Mouse (Mus musculus): ENCODE results near the gene Bid. TPM values are rescaled to one million over a fixed set of nuclear protein-coding genes. Genes with fewer than 3 reads are reported as not detected.
"Not testable (repeated sequence)": the region's sequence is repeated elsewhere in the genome, so short reads cannot be mapped to it uniquely, and the experiment has no call there.

The Bid gene
- polyA plus RNA-seq, 1 experiment: 13.6 TPM

DNA sequence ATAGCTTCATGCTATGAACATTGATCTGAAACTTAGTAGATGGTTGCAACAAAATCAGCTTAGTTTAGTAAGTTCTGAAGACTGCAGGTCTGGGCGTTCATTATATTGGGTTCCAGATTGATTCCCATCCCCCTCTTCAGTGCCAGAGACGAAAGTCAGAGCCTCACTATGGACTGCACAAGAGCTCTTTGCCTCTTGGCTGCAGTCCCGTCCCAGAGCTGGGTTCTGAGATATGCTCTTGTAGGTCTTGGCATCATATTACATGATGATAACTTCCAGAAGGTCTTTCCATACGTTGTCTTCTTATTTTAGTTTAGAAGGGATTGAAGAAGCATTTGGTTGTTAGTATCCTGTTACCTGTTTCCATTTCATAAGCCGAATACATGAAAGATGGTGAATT is 37.6 kb downstream of the Bid start:
- Histone ChIP-seq H3K36me3 (replicated peaks; ENCODE audit: low read length) (peaks cover 89% of the 10 kb centered on the region), H3K4me1 (peaks cover 13% of the 10 kb centered on the region)

DNA sequence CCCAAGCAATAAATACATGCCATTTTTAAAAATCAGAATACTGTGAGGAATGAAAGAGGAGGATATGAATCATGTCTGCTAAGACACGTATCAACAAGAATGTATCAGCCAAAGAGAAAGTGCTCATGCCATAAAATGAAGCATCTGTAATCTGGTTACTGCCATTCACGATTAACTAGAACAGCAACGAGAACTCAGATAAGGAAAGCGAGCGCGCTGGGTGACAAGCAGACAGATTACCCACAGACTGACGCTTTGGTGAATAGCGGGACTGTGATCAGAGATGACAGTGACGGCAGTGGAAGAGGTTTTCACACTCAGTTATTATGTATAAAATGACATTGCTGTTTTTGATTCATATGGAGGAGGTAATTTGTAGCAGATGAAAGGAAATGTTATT is 42.8 kb downstream of the Bid start:
- Histone ChIP-seq H3K4me1 (peaks cover 40% of the 10 kb centered on the region), H3K36me3 (replicated peaks; ENCODE audit: low read length) (peaks cover 66% of the 10 kb centered on the region), H3K27me3 (replicated peaks) (no peaks in the 10 kb centered on the region), H3K4me3 (replicated peaks) (peak overlapping the region; percentile 67), H3K9me3 (no peaks in the 10 kb centered on the region)
- no peak for TF ChIP-seq GATA1 (IDR thresholded peaks at IDR 0.05; ENCODE audit: borderline replicate concordance, low read length)
- no peak for TF ChIP-seq FLI1 (IDR thresholded peaks at IDR 0.05; ENCODE audit: low read length)

More for the DNA sequence above, 37.6 kb downstream of the Bid start:
- TF ChIP-seq FLI1 (IDR thresholded peaks at IDR 0.05; ENCODE audit: low read length) (no peak), GATA1 (IDR thresholded peaks at IDR 0.05; ENCODE audit: borderline replicate concordance, low read length) (no peak)
- peaks cover 5% of the 10 kb centered on the region for H3K9me3 ChIP-seq
- H3K4me3 ChIP-seq (replicated peaks): no peak overlapping the region
- H3K27me3 ChIP-seq (replicated peaks): no peaks in the 10 kb centered on the region

DNA sequence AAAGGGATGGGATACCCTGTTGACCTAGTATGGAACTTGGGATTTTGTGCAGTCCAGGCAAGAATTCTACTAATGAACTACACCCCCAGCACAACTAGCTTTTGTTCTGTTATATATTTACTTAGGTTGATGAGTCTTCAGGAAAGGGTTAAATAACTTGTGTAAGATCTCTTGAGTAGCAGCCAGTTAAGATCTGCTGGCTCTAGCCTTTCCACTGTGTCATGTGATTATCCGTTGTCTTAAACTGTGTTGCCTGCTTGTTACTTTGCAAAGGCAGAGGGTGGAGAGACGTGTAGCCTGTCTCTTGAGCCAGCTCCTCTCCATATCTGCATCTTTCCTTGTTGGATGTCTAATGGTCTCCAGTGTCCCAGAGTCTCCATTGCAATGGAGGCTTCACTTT is 45.4 kb downstream of the Bid start:
- H3K9me3 ChIP-seq: no peaks in the 10 kb centered on the region
- H3K36me3 ChIP-seq (replicated peaks; ENCODE audit: low read length): peaks cover 48% of the 10 kb centered on the region
- peaks cover 60% of the 10 kb centered on the region for H3K4me1 ChIP-seq
- TF ChIP-seq FLI1 (IDR thresholded peaks at IDR 0.05; ENCODE audit: low read length) (no peak), GATA1 (IDR thresholded peaks at IDR 0.05; ENCODE audit: borderline replicate concordance, low read length) (no peak)
- H3K4me3 ChIP-seq (replicated peaks): no peak overlapping the region
- no peaks in the 10 kb centered on the region for H3K27me3 ChIP-seq (replicated peaks)

DNA sequence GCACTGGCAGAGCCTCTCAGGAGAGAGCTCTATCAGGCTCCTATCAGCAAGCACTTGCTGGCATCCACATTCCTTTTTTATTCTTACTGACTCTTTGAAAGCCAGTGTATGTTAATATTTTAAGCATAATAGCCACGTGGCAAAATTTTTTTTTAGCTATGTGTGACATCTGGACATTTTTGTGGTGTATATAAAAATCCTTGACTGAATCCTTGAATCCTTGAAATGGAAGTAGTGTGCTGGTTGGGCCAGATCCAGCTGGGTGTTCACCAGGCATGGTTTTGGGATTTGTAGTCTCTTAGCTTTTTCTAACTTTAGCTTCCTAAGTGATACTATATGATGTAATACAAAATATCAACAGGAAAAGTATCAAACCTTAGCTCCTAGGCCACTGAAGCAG is 47.8 kb downstream of the Bid start:
- Histone ChIP-seq H3K9me3 (no peaks in the 10 kb centered on the region), H3K4me3 (replicated peaks) (no peak overlapping the region), H3K27me3 (replicated peaks) (no peaks in the 10 kb centered on the region), H3K36me3 (replicated peaks; ENCODE audit: low read length) (peaks cover 51% of the 10 kb centered on the region), H3K4me1 (peaks cover 65% of the 10 kb centered on the region)
- TF ChIP-seq FLI1 (IDR thresholded peaks at IDR 0.05; ENCODE audit: low read length) (no peak), GATA1 (IDR thresholded peaks at IDR 0.05; ENCODE audit: borderline replicate concordance, low read length) (no peak)

DNA sequence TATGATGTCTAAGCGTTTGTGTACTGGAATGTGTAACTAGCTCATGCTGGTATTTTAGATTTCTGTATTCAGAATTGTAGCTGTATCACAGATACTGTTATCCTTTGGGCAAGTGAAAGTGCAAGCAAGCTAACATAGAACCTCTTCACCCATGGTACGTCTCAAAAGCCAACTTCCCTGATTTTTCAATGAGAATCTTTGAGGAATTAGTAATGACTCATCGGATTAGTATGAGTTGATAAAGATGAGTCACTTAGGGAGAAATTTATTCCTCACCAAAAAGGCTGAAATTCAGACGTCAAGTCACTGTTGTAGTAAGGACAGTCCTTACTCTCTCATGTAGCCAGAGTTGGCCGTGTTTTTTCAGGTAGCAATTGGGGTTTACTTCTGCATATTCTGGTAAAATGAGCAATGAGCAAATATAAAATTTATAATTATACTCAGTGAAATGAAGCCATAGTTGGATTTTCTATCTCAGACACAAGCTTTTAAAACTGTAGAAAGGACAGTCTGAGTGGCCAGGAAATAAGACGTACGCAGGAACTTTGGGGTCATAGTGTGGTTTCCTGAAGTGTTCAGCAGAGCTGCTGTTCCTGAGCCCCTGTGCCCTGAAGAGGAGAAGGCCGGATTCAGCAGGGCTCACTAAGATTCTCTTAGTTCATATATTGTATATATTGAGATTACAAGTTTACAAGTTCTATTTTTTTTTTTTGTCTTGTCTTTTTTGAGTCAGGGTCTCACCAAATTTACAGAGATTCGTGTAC is 50.4 kb downstream of the Bid start:
- TF ChIP-seq FLI1 (IDR thresholded peaks at IDR 0.05; ENCODE audit: low read length) (no peak), GATA1 (IDR thresholded peaks at IDR 0.05; ENCODE audit: borderline replicate concordance, low read length) (no peak)
- H3K27me3 ChIP-seq (replicated peaks): no peaks in the 10 kb centered on the region
- no peak overlapping the region for H3K4me3 ChIP-seq (replicated peaks)
- no peaks in the 10 kb centered on the region for H3K9me3 ChIP-seq
- H3K4me1 ChIP-seq: peaks cover 64% of the 10 kb centered on the region
- H3K36me3 ChIP-seq (replicated peaks; ENCODE audit: low read length): peaks cover 57% of the 10 kb centered on the region

DNA sequence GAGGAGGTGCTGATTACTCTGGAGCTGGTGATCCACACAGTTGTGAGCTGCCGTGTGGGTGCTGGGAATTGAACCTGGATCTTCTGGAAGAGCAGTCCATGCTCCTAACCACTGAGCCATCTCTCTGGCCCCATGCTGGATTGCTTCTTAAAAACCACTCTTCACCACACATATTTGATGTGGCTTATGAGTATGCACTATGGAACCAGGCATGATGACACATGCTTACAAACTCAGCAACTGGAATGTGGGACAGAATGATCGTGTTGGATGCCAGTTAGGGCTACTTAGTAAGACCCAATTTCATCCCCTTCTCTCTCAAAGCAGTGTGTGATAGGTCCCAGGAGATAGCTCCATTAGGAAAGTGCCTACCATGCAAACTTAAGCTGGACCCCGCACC is 56.6 kb downstream of the Bid start:
- Histone ChIP-seq H3K9me3 (0 out of 2 replicates have a peak, but pooled peaks cover 7% of the 10 kb centered on the region), H3K36me3 (replicated peaks; ENCODE audit: low read length) (peaks cover 74% of the 10 kb centered on the region), H3K4me1 (peaks cover 61% of the 10 kb centered on the region), H3K4me3 (replicated peaks) (no peak overlapping the region), H3K27me3 (replicated peaks) (no peaks in the 10 kb centered on the region)
- no peak for TF ChIP-seq GATA1 (IDR thresholded peaks at IDR 0.05; ENCODE audit: borderline replicate concordance, low read length)
- TF ChIP-seq FLI1 (IDR thresholded peaks at IDR 0.05; ENCODE audit: low read length): no peak

DNA sequence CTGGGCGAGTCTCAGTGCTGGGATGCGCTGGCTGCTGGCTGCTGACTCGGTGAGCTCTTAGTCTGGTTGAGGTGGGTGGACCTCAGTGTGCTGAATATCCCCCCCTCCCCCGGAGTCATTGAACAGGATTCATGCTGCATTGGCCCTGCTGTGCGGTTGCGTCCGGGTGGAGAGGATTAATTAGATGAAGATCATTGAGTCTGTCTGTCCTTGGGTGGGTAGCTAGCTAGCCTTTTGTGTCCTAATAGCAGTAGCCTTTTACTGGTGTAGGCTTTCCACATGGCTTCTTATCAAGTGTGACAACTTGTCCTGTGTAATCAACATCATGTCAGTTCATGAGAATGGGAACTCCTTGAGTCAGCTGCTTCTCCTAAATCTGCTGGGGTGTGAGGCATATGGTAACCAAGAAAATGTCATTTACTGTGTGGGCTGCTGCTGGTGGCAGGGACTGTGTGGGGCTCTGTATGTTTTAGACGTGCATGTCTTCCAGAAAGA is 58.4 kb downstream of the Bid start:
- H3K27me3 ChIP-seq (replicated peaks): no peaks in the 10 kb centered on the region
- TF ChIP-seq FLI1 (IDR thresholded peaks at IDR 0.05; ENCODE audit: low read length) (no peak), GATA1 (IDR thresholded peaks at IDR 0.05; ENCODE audit: borderline replicate concordance, low read length) (no peak)
- peaks cover 57% of the 10 kb centered on the region for H3K4me1 ChIP-seq
- peaks cover 73% of the 10 kb centered on the region for H3K36me3 ChIP-seq (replicated peaks; ENCODE audit: low read length)
- 0 out of 2 replicates have a peak, but pooled peaks cover 7% of the 10 kb centered on the region for H3K9me3 ChIP-seq
- H3K4me3 ChIP-seq (replicated peaks): no peak overlapping the region

DNA sequence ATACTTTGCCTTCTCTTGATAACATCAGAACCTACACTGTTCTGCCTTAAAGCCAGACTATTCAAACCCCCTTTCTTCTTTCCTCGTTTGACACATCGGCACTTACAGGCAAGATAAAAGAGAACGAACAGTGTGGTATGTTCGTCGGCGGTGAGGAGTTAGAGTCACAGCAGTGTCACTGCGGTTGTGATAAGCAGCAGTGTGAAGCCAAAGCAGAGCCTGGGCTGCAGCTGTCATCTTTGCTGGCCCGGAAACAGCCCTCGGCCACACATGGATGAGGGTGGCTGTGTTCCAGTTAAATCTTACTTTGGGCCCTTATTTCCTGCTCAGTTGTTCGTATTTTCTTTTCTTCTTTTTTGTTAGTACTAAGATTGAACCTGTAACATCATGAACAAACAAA is 62.2 kb downstream of the Bid start:
- H3K4me3 ChIP-seq (replicated peaks): peak overlapping the region; percentile 57
- H3K27me3 ChIP-seq (replicated peaks): no peaks in the 10 kb centered on the region
- H3K9me3 ChIP-seq: 0 out of 2 replicates have a peak, but pooled peaks cover 7% of the 10 kb centered on the region
- peaks cover 33% of the 10 kb centered on the region for H3K4me1 ChIP-seq
- TF ChIP-seq GATA1 (IDR thresholded peaks at IDR 0.05; ENCODE audit: borderline replicate concordance, low read length): no peak
- no peak for TF ChIP-seq FLI1 (IDR thresholded peaks at IDR 0.05; ENCODE audit: low read length)
- H3K36me3 ChIP-seq (replicated peaks; ENCODE audit: low read length): peaks cover 65% of the 10 kb centered on the region

DNA sequence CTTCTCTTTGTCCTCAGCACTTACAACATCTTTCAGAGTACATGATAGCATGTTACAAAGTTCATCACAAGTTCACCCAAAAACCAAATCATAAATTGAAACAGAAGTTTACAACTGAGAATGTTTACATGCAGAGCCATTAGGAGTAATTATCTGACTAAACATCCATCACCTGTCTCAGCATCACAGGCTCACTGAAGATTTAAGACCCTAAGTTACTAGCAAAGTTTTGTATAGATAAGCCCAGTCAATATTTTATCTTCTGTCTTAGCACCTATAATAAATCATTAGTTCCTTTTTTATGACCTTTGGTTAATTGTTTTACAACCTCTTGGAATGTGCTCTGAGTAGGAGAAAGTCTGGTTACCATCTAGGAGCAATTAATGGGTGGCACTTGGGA is 65.9 kb downstream of the Bid start:
- H3K36me3 ChIP-seq (replicated peaks; ENCODE audit: low read length): peaks cover 63% of the 10 kb centered on the region
- H3K27me3 ChIP-seq (replicated peaks); H3K4me1 ChIP-seq; H3K9me3 ChIP-seq; H3K4me3 ChIP-seq (replicated peaks): not testable (repeated sequence)

Other genes starting within 250 kb of the Bid start
- gene Slc25a18, start 143.3 kb downstream of the Bid start, polyA plus RNA-seq (2012; ENCODE audit: insufficient read depth, low replicate concordance): not detected in 2 replicates
- gene Atp6v1e1, start 94.1 kb downstream of the Bid start, polyA plus RNA-seq (2012; ENCODE audit: insufficient read depth, low replicate concordance): 30.4 and 97.6 TPM in 2 replicates
- gene Bcl2l13, start 80.6 kb downstream of the Bid start, polyA plus RNA-seq (2012; ENCODE audit: insufficient read depth, low replicate concordance): 15.8 and 34.6 TPM in 2 replicates
- 17.8 and 21.9 TPM in 2 replicates for gene Mical3, start 214.1 kb upstream of the Bid start, polyA plus RNA-seq (2012; ENCODE audit: insufficient read depth, low replicate concordance)